ENCODE assay signal across 9 mouse cellular contexts in the genomic region with DNA sequence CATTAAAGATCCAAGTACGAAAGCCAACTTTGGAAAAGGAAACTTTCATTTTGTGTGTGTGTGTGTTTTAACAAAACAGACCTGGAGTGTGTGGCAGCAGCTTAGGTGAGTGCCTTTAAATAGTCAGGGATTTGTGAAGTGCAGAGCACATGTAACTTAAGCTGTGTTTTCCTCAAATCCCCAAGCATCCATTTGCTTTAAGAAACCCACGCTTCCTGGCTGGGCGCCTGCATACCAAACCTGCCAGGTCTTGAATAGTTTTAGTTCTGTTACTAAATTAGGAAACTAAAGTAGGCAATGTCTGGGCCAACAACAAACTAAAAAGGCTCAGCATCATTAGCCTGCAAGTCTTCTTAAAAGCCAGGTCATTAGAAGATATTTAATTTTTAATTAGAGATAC. TPM values are rescaled to one million over a fixed set of nuclear protein-coding genes. Genes with fewer than 3 reads are reported as not detected.
DNase-seq lines count a peak whose midpoint lies in the region; ATAC-seq lines count a peak whose summit lies in the region.
"Had no signal": no experiment of that assay in that cellular context is flagged by ENCODE, and none has a peak within 500 bp of the region (broad histone marks: within the 10 kb centered on the region; RNA-seq: fewer than 3 reads in every experiment).

No protein-coding gene starts in this region.

- no peaks in the 10 kb centered on the region for H3K36me3 ChIP-seq in embryonic facial prominence, embryonic 14.5 days (ENCODE audit: control insufficient read depth, insufficient read depth, low read length)
- no peaks in the 10 kb centered on the region for H3K36me3 ChIP-seq in limb, embryonic 12.5 days
- H3K36me3 ChIP-seq: midbrain, embryonic 12.5 days had no signal

- ATAC-seq in embryonic facial prominence, embryonic 14.5 days (ENCODE audit: low read depth): peak; percentile 87; the same call in 1 of the 2 replicates
- peak; percentile 81 for ATAC-seq in limb, embryonic 12.5 days (ENCODE audit: insufficient number of reproducible peaks, insufficient read depth, low FRiP score, low TSS enrichment, low read depth)

- no peak overlapping the region for H3K9ac ChIP-seq in embryonic facial prominence, embryonic 14.5 days (ENCODE audit: low read depth, low read length)
- H3K9ac ChIP-seq in limb, embryonic 12.5 days (replicated peaks): no peak overlapping the region
- H3K9ac ChIP-seq: midbrain, embryonic 12.5 days had no signal

- H3K9me3 ChIP-seq in embryonic facial prominence, embryonic 14.5 days (ENCODE audit: control insufficient read depth, low read length): no peaks in the 10 kb centered on the region
- H3K9me3 ChIP-seq in limb, embryonic 12.5 days: no peaks in the 10 kb centered on the region
- H3K9me3 ChIP-seq: midbrain, embryonic 12.5 days had no signal

- no peak overlapping the region for H3K4me2 ChIP-seq in embryonic facial prominence, embryonic 14.5 days (ENCODE audit: low read depth, low read length)
- no peak overlapping the region for H3K4me2 ChIP-seq in limb, embryonic 12.5 days
- H3K4me2 ChIP-seq: midbrain, embryonic 12.5 days had no signal

- H3K4me3 ChIP-seq in embryonic facial prominence, embryonic 14.5 days (ENCODE audit: low read depth, low read length): no peak overlapping the region
- H3K4me3 ChIP-seq in limb, embryonic 12.5 days (replicated peaks): no peak overlapping the region
- H3K4me3 ChIP-seq: midbrain, embryonic 12.5 days had no signal

- WGBS in embryonic facial prominence, embryonic 14.5 days: 34% methylated on average over 3 of the region's 3 CpGs
- WGBS in limb, embryonic 12.5 days: 40% methylated on average over 3 of the region's 3 CpGs

- intact Hi-C loops in heart, postnatal 25 days (cut with DNase I): no loop called here

- H3K27me3 ChIP-seq in embryonic facial prominence, embryonic 14.5 days (replicated peaks; ENCODE audit: control insufficient read depth, insufficient read depth, low read length): no peaks in the 10 kb centered on the region
- no peaks in the 10 kb centered on the region for H3K27me3 ChIP-seq in limb, embryonic 12.5 days
- H3K27me3 ChIP-seq: midbrain, embryonic 12.5 days had no signal

- H3K27ac ChIP-seq in embryonic facial prominence, embryonic 14.5 days (replicated peaks; ENCODE audit: low read depth, low read length): peak overlapping the region; percentile 25; the same call in 1 of the 2 replicates
- peak overlapping the region; percentile 85 for H3K27ac ChIP-seq in limb, embryonic 12.5 days
- H3K27ac ChIP-seq: midbrain, embryonic 12.5 days had no signal

- H3K4me1 ChIP-seq in embryonic facial prominence, embryonic 14.5 days (ENCODE audit: control insufficient read depth, insufficient read depth, low read length): peaks cover 12% of the 10 kb centered on the region
- peaks cover 20% of the 10 kb centered on the region for H3K4me1 ChIP-seq in limb, embryonic 12.5 days (replicated peaks)

- DNase-seq in heart, adult 18-20 months: peak; percentile 36 to 45
- DNase-seq in heart, postnatal 25 days (ENCODE audit: low spot score): no peak
- DNase-seq in embryonic facial prominence, embryonic 14.5 days (ENCODE audit: low spot score): peak; percentile 95
- peak; percentile 66 for DNase-seq in heart, postnatal 4 days
- DNase-seq in spleen, postnatal 10 days (ENCODE audit: low spot score in 2 of 2): no peak
- no peak for DNase-seq in thymus, adult 18-20 months
- DNase-seq in neural tube, embryonic 10.5 days (ENCODE audit: extremely low spot score, low spot score): no peak

RNA-seq across cellular contexts. Expression of a gene that starts 47.0 kb away (rescaled TPM):
- total RNA-seq in heart, adult 18-20 months (2021): 10 to 100 TPM; 12.8 to 13.9 TPM
- 10 to 100 TPM; 16.2 to 19.3 TPM for total RNA-seq in heart, postnatal 25 days (2021)
- 18.8 and 19.8 TPM in 2 replicates for polyA plus RNA-seq in embryonic facial prominence, embryonic 14.5 days (2014; fragmentation: Nextera tagmentation; extraction: Ambion mirVana)
- total RNA-seq in heart, postnatal 4 days (2021): 10 to 100 TPM; 15.7 to 17.7 TPM
- polyA plus RNA-seq in limb, embryonic 12.5 days (2016; fragmentation: Nextera tagmentation; extraction: Ambion mirVana): 27.1 and 29.6 TPM in 2 replicates

RNA-seq across cellular contexts. Expression of a gene that starts 49.2 kb away (rescaled TPM):
- total RNA-seq in heart, adult 18-20 months (2021): 10 to 100 TPM; 16.7 to 18.2 TPM
- 10 to 100 TPM; 16.6 to 26.1 TPM for total RNA-seq in heart, postnatal 25 days (2021)
- 28.1 and 35.0 TPM in 2 replicates for polyA plus RNA-seq in embryonic facial prominence, embryonic 14.5 days (2014; fragmentation: Nextera tagmentation; extraction: Ambion mirVana)
- total RNA-seq in heart, postnatal 4 days (2021): 10 to 100 TPM; 34.9 TPM
- 63.0 and 68.2 TPM in 2 replicates for polyA plus RNA-seq in limb, embryonic 12.5 days (2016; fragmentation: Nextera tagmentation; extraction: Ambion mirVana)

Comparison
In these comparisons a context has a peak if more than half of its experiments do, and no peak if none do; other contexts are left out.
1. DNase-seq: peak in heart, adult 18-20 months (2 of 2), embryonic facial prominence, embryonic 14.5 days (single experiment) and heart, postnatal 4 days (single experiment); none in heart, postnatal 25 days (single experiment), spleen, postnatal 10 days (0 of 2), thymus, adult 18-20 months (0 of 2) and neural tube, embryonic 10.5 days (single experiment).